Mouse (Mus musculus): ENCODE results near the gene Ubap1l. TPM values are rescaled to one million over a fixed set of nuclear protein-coding genes. Genes with fewer than 3 reads are reported as not detected.

Gene Ubap1l
- total and polyA plus RNA-seq, 2 experiments from 2014 or later = 0.59 to 7.4 TPM

DNA sequence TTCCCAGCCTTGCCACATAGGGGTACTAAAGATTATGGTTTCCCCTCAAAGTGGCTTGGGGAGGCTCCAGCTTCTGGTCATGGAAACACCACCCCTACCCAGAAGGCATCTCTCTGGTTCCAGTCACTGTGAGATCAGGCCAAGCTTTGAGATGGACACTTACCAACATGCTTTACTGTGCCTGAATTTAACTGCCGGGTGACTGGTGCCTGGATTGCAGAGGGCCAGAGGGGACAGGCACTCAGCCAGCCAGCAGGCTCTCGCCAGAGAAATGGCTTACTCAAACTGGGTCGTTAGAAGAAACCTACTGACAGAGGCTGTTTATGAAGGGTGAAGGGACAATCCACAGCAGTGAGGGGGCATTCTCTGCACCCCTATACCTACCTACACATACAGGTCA is 23.4 kb downstream of the Ubap1l start:
- Histone ChIP-seq H3K36me3 (ENCODE audit: insufficient read depth) (no peaks in the 10 kb centered on the region), H3K27ac (ENCODE audit: low read depth, low read length) (no peak overlapping the region), H3K9ac (no peak overlapping the region), H3K4me3 (ENCODE audit: low read depth, low read length) (no peak overlapping the region), H3K9me3 (ENCODE audit: low read length) (no peaks in the 10 kb centered on the region), H3K4me1 (ENCODE audit: insufficient read depth) (no peaks in the 10 kb centered on the region), H3K27me3 (ENCODE audit: insufficient read depth, low read length) (no peaks in the 10 kb centered on the region), H3K4me2 (ENCODE audit: low read depth) (no peak overlapping the region)
- DNase-seq = no peak
- WGBS = 40% methylated on average over 3 of the region's 3 CpGs
- ATAC-seq = no peak
- TF ChIP-seq CTCF (IDR thresholded peaks at IDR 0.05; ENCODE audit: low read depth) = no peak

DNA sequence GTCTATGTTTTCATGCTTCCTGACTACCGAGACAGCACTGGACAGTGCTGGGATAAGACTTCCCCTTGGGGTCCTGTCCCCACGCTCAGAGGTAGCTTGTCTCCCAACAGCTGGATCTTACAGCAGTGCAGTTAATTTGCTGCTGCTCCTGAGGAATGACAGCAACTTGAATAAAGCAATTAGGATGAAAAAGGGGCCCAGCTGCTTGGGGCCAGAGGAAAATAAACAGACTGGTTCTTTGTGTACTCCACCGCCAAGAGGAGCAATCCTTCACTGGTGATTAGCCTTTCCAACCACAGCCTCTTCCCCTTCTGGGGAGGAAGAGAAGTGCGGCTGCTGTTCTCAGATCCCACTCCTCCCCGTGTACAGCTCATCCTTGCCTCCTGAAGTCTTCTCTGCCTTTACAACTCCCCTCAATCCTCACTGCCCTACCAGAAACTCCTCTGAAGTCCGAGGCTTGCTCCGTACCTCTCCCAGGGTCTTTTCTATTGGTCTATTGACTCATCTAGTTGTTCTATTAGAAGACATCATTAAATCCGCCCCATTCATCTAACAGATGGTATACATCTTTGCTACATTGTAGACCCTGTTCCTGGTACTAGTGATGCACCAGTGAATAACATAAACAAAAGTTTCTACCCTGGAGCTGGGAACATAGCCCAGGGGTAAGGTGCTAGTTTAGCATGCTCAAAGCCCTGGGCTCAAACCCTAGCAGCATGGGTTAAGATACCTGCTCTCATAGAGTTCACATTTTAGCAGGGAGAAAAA is 25.7 kb downstream of the Ubap1l start:
- no peak overlapping the region for H3K9ac ChIP-seq
- H3K36me3 ChIP-seq (ENCODE audit: insufficient read depth) = no peaks in the 10 kb centered on the region
- 32% methylated on average over 8 of the region's 8 CpGs for WGBS
- no peaks in the 10 kb centered on the region for H3K4me1 ChIP-seq (ENCODE audit: insufficient read depth)
- ATAC-seq (no peak), DNase-seq (no peak)
- TF ChIP-seq CTCF (IDR thresholded peaks at IDR 0.05; ENCODE audit: low read depth) = no peak
- H3K4me2 ChIP-seq (ENCODE audit: low read depth) = no peak overlapping the region
- H3K9me3 ChIP-seq (ENCODE audit: low read length) = no peaks in the 10 kb centered on the region
- H3K4me3 ChIP-seq (ENCODE audit: low read depth, low read length) = no peak overlapping the region
- H3K27ac ChIP-seq (ENCODE audit: low read depth, low read length) = no peak overlapping the region
- H3K27me3 ChIP-seq (ENCODE audit: insufficient read depth, low read length) = peaks cover 13% of the 10 kb centered on the region

DNA sequence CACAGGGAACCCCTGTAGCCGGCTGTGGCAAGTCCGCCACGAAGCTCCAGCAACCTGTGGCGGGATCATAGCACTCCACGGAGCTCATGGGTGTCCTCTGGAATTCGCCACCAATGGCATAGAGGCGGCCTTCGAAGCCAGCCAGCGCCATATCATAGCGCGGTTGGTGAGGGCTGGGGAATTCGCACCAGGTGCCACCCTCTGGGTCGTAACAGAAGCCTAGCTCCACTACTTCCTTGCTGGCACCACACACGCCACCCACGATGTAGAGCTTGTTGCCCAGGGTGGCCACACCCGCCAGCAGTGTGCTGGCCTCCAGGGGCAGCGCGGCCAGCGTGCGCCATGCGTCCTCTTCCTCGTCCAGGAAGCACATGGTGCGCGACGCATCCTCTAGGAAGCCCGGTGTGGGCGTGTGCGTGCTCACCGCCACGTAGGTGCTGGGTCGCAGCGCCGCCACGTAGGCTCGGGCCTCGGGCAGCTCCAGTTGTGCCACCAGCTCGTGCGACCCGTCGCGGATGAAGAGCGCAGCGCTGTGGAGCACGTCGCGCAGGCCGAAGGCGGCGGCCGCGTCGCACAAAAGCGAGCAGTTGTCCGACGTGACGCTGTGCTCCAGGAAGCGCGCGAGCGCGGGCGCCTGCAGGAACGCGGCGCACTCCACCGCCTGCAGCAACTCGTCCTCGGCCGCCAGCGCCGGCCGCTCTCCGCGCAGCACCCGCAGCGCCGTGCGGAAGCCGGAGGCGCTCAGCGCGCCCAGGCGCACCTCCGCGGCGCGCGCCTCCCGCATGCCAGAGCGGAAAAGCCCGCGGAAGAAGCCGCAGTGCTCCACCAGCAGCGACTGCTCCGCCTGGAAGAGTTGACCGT is 30.1 kb downstream of the Ubap1l start:
- Histone ChIP-seq H3K36me3 (ENCODE audit: insufficient read depth) (no peaks in the 10 kb centered on the region), H3K9ac (peak overlapping the region; percentile 40), H3K9me3 (ENCODE audit: low read length) (no peaks in the 10 kb centered on the region), H3K4me1 (ENCODE audit: insufficient read depth) (no peaks in the 10 kb centered on the region), H3K4me3 (ENCODE audit: low read depth, low read length) (peak overlapping the region; percentile 39), H3K27me3 (ENCODE audit: insufficient read depth, low read length) (peaks cover 22% of the 10 kb centered on the region), H3K4me2 (ENCODE audit: low read depth) (peak overlapping the region; percentile 54), H3K27ac (ENCODE audit: low read depth, low read length) (no peak overlapping the region)
- ATAC-seq (peak; percentile 73), DNase-seq (peak; percentile 46)
- no peak for TF ChIP-seq CTCF (IDR thresholded peaks at IDR 0.05; ENCODE audit: low read depth)
- WGBS = 19% methylated on average over 94 of the region's 96 CpGs

DNA sequence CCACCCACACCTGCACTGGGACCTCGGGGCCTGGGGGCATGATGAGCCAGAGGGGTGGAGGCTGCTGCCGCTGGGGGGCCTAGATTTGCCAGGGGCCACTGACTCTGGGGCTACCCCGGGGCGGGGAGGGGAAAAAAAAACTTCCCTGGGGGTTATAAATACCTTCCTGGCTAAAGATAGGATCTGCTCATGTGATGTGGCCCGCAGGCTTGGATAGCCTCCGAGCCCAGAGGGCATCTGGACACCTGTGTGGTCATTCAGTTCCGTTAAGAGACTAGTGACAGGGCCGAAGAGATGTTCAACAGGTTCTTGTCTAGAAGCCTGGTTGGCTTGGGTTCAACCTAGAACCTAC is 30.7 kb downstream of the Ubap1l start, which contains the start of gene Kbtbd13:
Kbtbd13 (minus strand) TSS at position 40 of the 352 bp plus-strand sequence.
- no peak for ATAC-seq
- no peak for TF ChIP-seq CTCF (IDR thresholded peaks at IDR 0.05; ENCODE audit: low read depth)
- no peaks in the 10 kb centered on the region for H3K4me1 ChIP-seq (ENCODE audit: insufficient read depth)
- no peaks in the 10 kb centered on the region for H3K9me3 ChIP-seq (ENCODE audit: low read length)
- 45% methylated on average over 8 of the region's 8 CpGs for WGBS
- DNase-seq = no peak
- H3K36me3 ChIP-seq (ENCODE audit: insufficient read depth) = no peaks in the 10 kb centered on the region
- peak within 1 kb of the TSS; percentile 39 for H3K4me3 ChIP-seq (ENCODE audit: low read depth, low read length)
- H3K27ac ChIP-seq (ENCODE audit: low read depth, low read length) = no peak within 1 kb of the TSS
- H3K4me2 ChIP-seq (ENCODE audit: low read depth) = peak within 1 kb of the TSS; percentile 54
- H3K9ac ChIP-seq = peak within 1 kb of the TSS; percentile 40
- H3K27me3 ChIP-seq (ENCODE audit: insufficient read depth, low read length) = peaks cover 22% of the 10 kb centered on the region

DNA sequence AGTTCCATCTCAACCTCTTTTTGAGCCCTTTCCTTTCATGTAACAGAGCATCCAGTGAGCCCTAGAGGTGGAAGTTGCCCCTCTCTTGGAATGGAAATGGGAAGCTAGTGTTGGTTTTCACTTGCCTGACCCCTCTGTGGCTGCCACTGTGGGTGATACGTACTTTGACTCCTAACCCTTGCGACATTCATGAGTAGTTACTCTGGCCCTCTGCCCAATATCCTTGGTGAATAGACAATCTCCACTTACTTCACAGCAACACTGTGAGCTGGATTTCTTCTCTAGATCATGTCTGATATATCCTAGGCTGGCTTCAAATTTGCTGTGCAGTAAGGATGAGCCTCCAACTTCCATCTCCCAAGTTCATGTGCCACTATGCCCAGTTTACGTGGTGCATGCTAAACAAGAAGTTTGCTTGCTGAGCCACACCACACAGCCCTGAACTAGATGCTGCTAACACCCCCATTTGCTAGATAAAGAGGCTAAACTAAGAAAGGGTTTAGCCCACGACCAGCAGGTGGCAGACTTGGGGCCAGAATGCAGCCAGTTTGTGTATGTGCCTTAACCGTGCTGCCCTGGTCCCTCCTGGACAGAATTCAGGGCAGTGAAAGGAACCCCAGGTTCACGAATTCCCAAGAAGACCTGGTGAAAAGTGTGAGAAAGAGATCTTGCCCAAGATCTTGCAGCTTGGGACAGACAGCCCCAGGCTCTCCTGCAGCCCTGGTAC is 32.0 kb downstream of the Ubap1l start:
- H3K4me3 ChIP-seq (ENCODE audit: low read depth, low read length) = no peak overlapping the region
- H3K9ac ChIP-seq = no peak overlapping the region
- no peak overlapping the region for H3K4me2 ChIP-seq (ENCODE audit: low read depth)
- no peaks in the 10 kb centered on the region for H3K36me3 ChIP-seq (ENCODE audit: insufficient read depth)
- TF ChIP-seq CTCF (IDR thresholded peaks at IDR 0.05; ENCODE audit: low read depth) = peak; percentile 72
- H3K4me1 ChIP-seq (ENCODE audit: insufficient read depth) = peaks cover under 1% of the 10 kb centered on the region; the same call in 1 of the 2 replicates
- no peak overlapping the region for H3K27ac ChIP-seq (ENCODE audit: low read depth, low read length)
- DNase-seq (peak; percentile 48), ATAC-seq (no peak)
- H3K9me3 ChIP-seq (ENCODE audit: low read length) = no peaks in the 10 kb centered on the region
- peaks cover 22% of the 10 kb centered on the region for H3K27me3 ChIP-seq (ENCODE audit: insufficient read depth, low read length)
- 31% methylated on average over 6 of the region's 6 CpGs for WGBS

DNA sequence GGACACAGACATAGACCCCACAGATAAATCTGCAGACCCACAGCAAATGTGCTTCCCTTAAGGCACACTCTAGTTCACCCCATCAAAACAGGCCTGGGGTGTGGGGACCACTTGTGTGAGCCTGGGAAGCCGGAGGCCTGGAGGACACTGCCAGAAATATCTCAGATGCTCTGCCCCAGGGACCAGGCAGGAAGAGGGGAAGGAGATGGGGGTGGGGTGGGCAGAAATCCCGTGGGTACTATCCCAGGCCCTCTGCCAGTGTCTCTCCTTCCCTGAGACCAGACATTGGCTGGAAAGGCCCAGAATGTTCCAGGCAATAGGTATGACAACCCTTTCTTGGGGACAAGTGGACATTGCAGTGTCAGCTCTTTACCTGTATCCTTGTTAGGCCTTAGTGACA is 32.8 kb downstream of the Ubap1l start:
- WGBS = 37% methylated on average over 2 of the region's 2 CpGs
- no peaks in the 10 kb centered on the region for H3K36me3 ChIP-seq (ENCODE audit: insufficient read depth)
- ATAC-seq = no peak

More for the DNA sequence above, 32.8 kb downstream of the Ubap1l start:
- DNase-seq = no peak
- no peak for TF ChIP-seq CTCF (IDR thresholded peaks at IDR 0.05; ENCODE audit: low read depth)
- H3K27me3 ChIP-seq (ENCODE audit: insufficient read depth, low read length) = peaks cover 22% of the 10 kb centered on the region
- no peak overlapping the region for H3K9ac ChIP-seq
- no peak overlapping the region for H3K27ac ChIP-seq (ENCODE audit: low read depth, low read length)
- H3K9me3 ChIP-seq (ENCODE audit: low read length) = no peaks in the 10 kb centered on the region
- peaks cover 6% of the 10 kb centered on the region; the same call in 1 of the 2 replicates for H3K4me1 ChIP-seq (ENCODE audit: insufficient read depth)
- H3K4me2 ChIP-seq (ENCODE audit: low read depth) = no peak overlapping the region
- no peak overlapping the region for H3K4me3 ChIP-seq (ENCODE audit: low read depth, low read length)

Measured in forebrain, postnatal 0 days (tissue).